Comparison of ENCODE assay signal across 14 mouse cellular contexts in genomic region chr5:121389106-121389505, GRCm38 (mm10). TPM values are rescaled to one million over a fixed set of nuclear protein-coding genes. Genes with fewer than 3 reads are reported as not detected.
A peak's percentile ranks its signal among the peaks of the same experiment; 100 is the strongest.
DNase-seq lines count a peak whose midpoint lies in the region; TF ChIP-seq lines count a peak whose summit lies in the region.
"Had no signal": no experiment of that assay in that cellular context is flagged by ENCODE, and none has a peak within 500 bp of the region (broad histone marks: within the 10 kb centered on the region; RNA-seq: fewer than 3 reads in every experiment).

No protein-coding gene starts in this region.

- peak; percentile 47 for DNase-seq in adrenal gland, postnatal 10 days
- DNase-seq in adrenal gland, adult 18-20 months (ENCODE audit: low spot score in 2 of 2): no peak
- peak; percentile 56 to 71 for DNase-seq in heart, adult 18-20 months
- DNase-seq in heart, adult 8-10 months (ENCODE audit: low spot score): no peak
- peak; percentile 33 for DNase-seq in lung, postnatal 36 days
- DNase-seq in lung, adult 2 months: no peak
- DNase-seq in kidney, adult 9 months: no peak
- DNase-seq: cerebellum, adult 2 months; retina, postnatal 1 day had no signal

- TF ChIP-seq POLR2A in lung, adult 2 months (IDR thresholded peaks at IDR 0.05; ENCODE audit: borderline replicate concordance, extremely low read depth, low read depth, low read length): no peak

- H3K4me1 ChIP-seq in lung, adult 2 months (ENCODE audit: control insufficient read depth, insufficient read depth, low read length): peaks cover 7% of the 10 kb centered on the region; the same call in 1 of the 2 replicates
- H3K4me1 ChIP-seq in brown adipose tissue, adult 24 weeks (ENCODE audit: control insufficient read depth, insufficient read depth, insufficient read length, low read length): peaks cover 4% of the 10 kb centered on the region

- peak overlapping the region; percentile 65 for H3K27ac ChIP-seq in brown adipose tissue, adult 24 weeks (replicated peaks; ENCODE audit: low read depth, low read length)
- H3K27ac ChIP-seq: heart, embryonic 10.5 days; kidney, postnatal 0 days; neural tube, embryonic 15.5 days had no signal

- H3K4me3 ChIP-seq in lung, adult 2 months (replicated peaks; ENCODE audit: extremely low read depth, low read depth, low read length): no peak overlapping the region
- no peak overlapping the region for H3K4me3 ChIP-seq in brown adipose tissue, adult 24 weeks (ENCODE audit: insufficient read depth, low read depth, low read length)
- H3K4me3 ChIP-seq: heart, embryonic 10.5 days; left cerebral cortex, adult 2 months; neural tube, embryonic 15.5 days had no signal

- no peak for TF ChIP-seq CTCF in lung, adult 2 months (IDR thresholded peaks at IDR 0.05; ENCODE audit: insufficient read depth, low read length)

- WGBS in lung, adult 2 months: 61% methylated on average over 7 of the region's 7 CpGs

RNA-seq across cellular contexts. Expression of gene Trafd1, which starts 3.7 kb away (rescaled TPM):
- 10 to 100 TPM; 52.3 TPM for total RNA-seq in adrenal gland, postnatal 10 days (2021)
- 10 to 100 TPM; 41.6 to 49.4 TPM for total RNA-seq in adrenal gland, adult 18-20 months (2021)
- total RNA-seq in heart, adult 18-20 months (2021): 10 to 100 TPM; 61.2 to 68.8 TPM
- total RNA-seq in heart, adult 8-10 months (2022): 10 to 100 TPM; 52.5 to 62.3 (median 57.9) TPM
- polyA plus RNA-seq in lung, adult 2 months (2012; rRNA removed): 83.8 and 108 TPM in 2 replicates
- polyA plus RNA-seq in brown adipose tissue, adult 24 weeks (2012; ENCODE audit: insufficient read depth, insufficient read length, missing spikeins): 27.3 and 29.2 TPM in 2 replicates

RNA-seq across cellular contexts. Expression of gene Naa25, which starts 8.6 kb away (rescaled TPM):
- total RNA-seq in adrenal gland, postnatal 10 days (2021): 10 to 100 TPM; 31.0 to 32.1 TPM
- 10 to 100 TPM; 38.8 to 40.4 TPM for total RNA-seq in adrenal gland, adult 18-20 months (2021)
- 10 to 100 TPM; 22.4 to 23.1 TPM for total RNA-seq in heart, adult 18-20 months (2021)
- total RNA-seq in heart, adult 8-10 months (2022): 10 to 100 TPM; 20.0 to 23.2 (median 20.6) TPM
- polyA plus RNA-seq in lung, adult 2 months (2012; rRNA removed): 6.2 and 10.0 TPM in 2 replicates
- polyA plus RNA-seq in brown adipose tissue, adult 24 weeks (2012; ENCODE audit: insufficient read depth, insufficient read length, missing spikeins): 15.3 and 19.5 TPM in 2 replicates

Comparison
In these comparisons a context has a peak if more than half of its experiments do, and no peak if none do; other contexts are left out.
1. DNase-seq: peak in adrenal gland, postnatal 10 days (single experiment), heart, adult 18-20 months (2 of 2) and lung, postnatal 36 days (single experiment); none in adrenal gland, adult 18-20 months (0 of 2), heart, adult 8-10 months (single experiment), lung, adult 2 months (single experiment) and kidney, adult 9 months (single experiment).